Mouse (Mus musculus) lung, adult 18-20 months (tissue): ENCODE data around the gene B3galt5.
A peak's percentile ranks its signal among the peaks of the same experiment; 100 is the strongest.

ENCODE experiments used
- DNase-seq, 2 experiments: peaks; one replicate each; pipeline ENCODE4 v3.0.0; 2022; ENCODE audit warnings: mixed read lengths in 2 of 2

The B3galt5 gene

GRCm38 (mm10) chr16:96348070-96348469 is 112.5 kb downstream of the B3galt5 start:
- no peak for DNase-seq

GRCm38 (mm10) chr16:96348766-96349165 is 113.2 kb downstream of the B3galt5 start:
- DNase-seq: no peak

GRCm38 (mm10) chr16:96351520-96351919 is 115.9 kb downstream of the B3galt5 start:
- DNase-seq: no peak

- DNase-seq: no peak
Measured at GRCm38 (mm10) chr16:96353296-96353896, 117.8 kb downstream of the B3galt5 start.

- no peak for DNase-seq
Measured at GRCm38 (mm10) chr16:96353996-96354395, 118.4 kb downstream of the B3galt5 start.

GRCm38 (mm10) chr16:96357903-96358302 is 122.3 kb downstream of the B3galt5 start:
- DNase-seq: peak; percentile 77 to 86

GRCm38 (mm10) chr16:96361305-96362124 is 125.9 kb downstream of the B3galt5 start:
- peak; percentile 79 to 86 for DNase-seq

- DNase-seq: no peak
Measured at GRCm38 (mm10) chr16:96362873-96363272, 127.3 kb downstream of the B3galt5 start.

- DNase-seq: no peak
Measured at GRCm38 (mm10) chr16:96363277-96363676, 127.7 kb downstream of the B3galt5 start.

- DNase-seq: no peak
Measured at GRCm38 (mm10) chr16:96364870-96365269, 129.3 kb downstream of the B3galt5 start.
